ENCODE assay signal across 8 mouse cellular contexts in genomic region chr4:137952840-137953239, GRCm38 (mm10). TPM values are rescaled to one million over a fixed set of nuclear protein-coding genes. Genes with fewer than 3 reads are reported as not detected.
DNase-seq lines count a peak whose midpoint lies in the region; ATAC-seq and TF ChIP-seq lines count a peak whose summit lies in the region.

No protein-coding gene starts in this region.

- no peak overlapping the region for H3K9ac ChIP-seq in midbrain, embryonic 15.5 days
- H3K9ac ChIP-seq in lung, embryonic 14.5 days = no peak overlapping the region

- TF ChIP-seq CTCF in lung, embryonic 14.5 days (IDR thresholded peaks at IDR 0.05; ENCODE audit: low read depth) = peak; percentile 91

- H3K4me2 ChIP-seq in midbrain, embryonic 15.5 days = no peak overlapping the region
- no peak overlapping the region for H3K4me2 ChIP-seq in lung, embryonic 14.5 days

- H3K9me3 ChIP-seq in midbrain, embryonic 10.5 days (replicated peaks) = no peaks in the 10 kb centered on the region
- no peaks in the 10 kb centered on the region for H3K9me3 ChIP-seq in midbrain, embryonic 15.5 days
- no peaks in the 10 kb centered on the region; the same call in 1 of the 2 replicates for H3K9me3 ChIP-seq in embryonic facial prominence, embryonic 10.5 days
- no peaks in the 10 kb centered on the region for H3K9me3 ChIP-seq in lung, embryonic 14.5 days (ENCODE audit: low read depth, low read length)

- DNase-seq in midbrain, embryonic 10.5 days (ENCODE audit: low spot score) = peak; percentile 74
- DNase-seq in adrenal gland, postnatal 14 days = peak; percentile 91
- DNase-seq in embryonic facial prominence, embryonic 10.5 days (ENCODE audit: low spot score) = peak; percentile 84
- peak; percentile 78 for DNase-seq in kidney, postnatal 14 days
- DNase-seq in lung, embryonic 14.5 days = peak; percentile 90
- peak; percentile 55 for DNase-seq in spleen, adult 12 weeks (ENCODE audit: low spot score)

- 34% methylated on average over 4 of the region's 4 CpGs for WGBS in midbrain, embryonic 10.5 days
- 28% methylated on average over 4 of the region's 4 CpGs for WGBS in midbrain, embryonic 15.5 days
- WGBS in embryonic facial prominence, embryonic 10.5 days = 42% methylated on average over 4 of the region's 4 CpGs
- 38% methylated on average over 4 of the region's 4 CpGs for WGBS in lung, embryonic 14.5 days

- H3K27ac ChIP-seq in midbrain, embryonic 10.5 days (replicated peaks) = no peak overlapping the region
- H3K27ac ChIP-seq in midbrain, embryonic 15.5 days = no peak overlapping the region
- no peak overlapping the region for H3K27ac ChIP-seq in embryonic facial prominence, embryonic 10.5 days (replicated peaks)
- no peak overlapping the region for H3K27ac ChIP-seq in lung, embryonic 14.5 days (ENCODE audit: low read depth)

- peaks cover 69% of the 10 kb centered on the region for H3K36me3 ChIP-seq in midbrain, embryonic 10.5 days
- peaks cover 12% of the 10 kb centered on the region; the same call in 1 of the 2 replicates for H3K36me3 ChIP-seq in midbrain, embryonic 15.5 days (replicated peaks)
- H3K36me3 ChIP-seq in embryonic facial prominence, embryonic 10.5 days (replicated peaks) = peaks cover 90% of the 10 kb centered on the region
- H3K36me3 ChIP-seq in lung, embryonic 14.5 days (ENCODE audit: insufficient read depth) = peaks cover 52% of the 10 kb centered on the region

- ATAC-seq in midbrain, embryonic 15.5 days (replicated peaks) = no peak
- ATAC-seq in lung, embryonic 14.5 days (ENCODE audit: insufficient read depth) = no peak
- ATAC-seq in granulocyte monocyte progenitor cell, adult 5-6 weeks (replicated peaks; ENCODE audit: poor library complexity, severe bottlenecking) = no peak

- H3K27me3 ChIP-seq in midbrain, embryonic 10.5 days (ENCODE audit: low read depth, poor library complexity, severe bottlenecking) = no peaks in the 10 kb centered on the region
- H3K27me3 ChIP-seq in midbrain, embryonic 15.5 days (replicated peaks) = no peaks in the 10 kb centered on the region
- no peaks in the 10 kb centered on the region for H3K27me3 ChIP-seq in embryonic facial prominence, embryonic 10.5 days (replicated peaks; ENCODE audit: low read depth, poor library complexity, severe bottlenecking)
- H3K27me3 ChIP-seq in lung, embryonic 14.5 days (ENCODE audit: insufficient read depth, low read length) = no peaks in the 10 kb centered on the region

- H3K4me1 ChIP-seq in midbrain, embryonic 10.5 days = no peaks in the 10 kb centered on the region
- no peaks in the 10 kb centered on the region for H3K4me1 ChIP-seq in midbrain, embryonic 15.5 days
- H3K4me1 ChIP-seq in embryonic facial prominence, embryonic 10.5 days = no peaks in the 10 kb centered on the region
- no peaks in the 10 kb centered on the region for H3K4me1 ChIP-seq in lung, embryonic 14.5 days (ENCODE audit: insufficient read depth)

- no peak overlapping the region for H3K4me3 ChIP-seq in midbrain, embryonic 10.5 days
- H3K4me3 ChIP-seq in midbrain, embryonic 15.5 days = no peak overlapping the region
- H3K4me3 ChIP-seq in embryonic facial prominence, embryonic 10.5 days = no peak overlapping the region
- H3K4me3 ChIP-seq in lung, embryonic 14.5 days (ENCODE audit: low read depth, low read length) = no peak overlapping the region

RNA-seq across cellular contexts. Expression of gene Eif4g3, which starts 40.0 kb away (rescaled TPM):
- 34.1 and 36.3 TPM in 2 replicates for polyA plus RNA-seq in midbrain, embryonic 10.5 days (2016; fragmentation: Nextera tagmentation; extraction: Ambion mirVana)
- 55.7 and 58.5 TPM in 2 replicates for polyA plus RNA-seq in midbrain, embryonic 15.5 days (2015; fragmentation: Nextera tagmentation; extraction: Ambion mirVana)
- 104 and 107 TPM in 2 replicates for total RNA-seq in adrenal gland, postnatal 14 days (2021)
- polyA plus RNA-seq in embryonic facial prominence, embryonic 10.5 days (2016; fragmentation: Nextera tagmentation; extraction: Ambion mirVana) = 39.7 and 41.9 TPM in 2 replicates
- 38.9 and 42.9 TPM in 2 replicates for polyA plus RNA-seq in lung, embryonic 14.5 days (2014; fragmentation: Nextera tagmentation; extraction: Ambion mirVana)
- total RNA-seq in granulocyte monocyte progenitor cell, adult 5-6 weeks (2014; fragmentation: Nextera tagmentation) = 67.7 and 72.3 TPM in 2 replicates
- total RNA-seq in granulocyte monocyte progenitor cell, adult 5-6 weeks (2017) = 29.3 and 39.1 TPM in 2 replicates
